ENCODE assay signal across 24 mouse cellular contexts in genomic region chr17:78172371-78172770, GRCm38 (mm10).
"Had no signal": no experiment of that assay in that cellular context is flagged by ENCODE, and none has a peak within 500 bp of the region (broad histone marks: within the 10 kb centered on the region; RNA-seq: fewer than 3 reads in every experiment).

No protein-coding gene starts in this region.

- H3K4me3 ChIP-seq: gastrocnemius, adult 2 months; heart, adult 2 months; heart, embryonic 13.5 days; heart, embryonic 15.5 days; hindbrain, embryonic 13.5 days; hindbrain, embryonic 15.5 days; kidney, embryonic 15.5 days; limb, embryonic 13.5 days; limb, embryonic 15.5 days; liver, embryonic 12.5 days had no signal

- H3K27ac ChIP-seq: gastrocnemius, adult 2 months; heart, adult 2 months; heart, embryonic 13.5 days; heart, embryonic 15.5 days; hindbrain, embryonic 13.5 days; hindbrain, embryonic 15.5 days; hindbrain, postnatal 0 days; kidney, embryonic 15.5 days; kidney, postnatal 0 days; limb, embryonic 13.5 days; limb, embryonic 15.5 days; liver, embryonic 12.5 days; liver, embryonic 14.5 days had no signal

- DNase-seq: gastrocnemius, adult 2 months; gastrocnemius, postnatal 14 days; gastrocnemius, postnatal 36 days; heart, adult 11 months; heart, adult 2 months; heart, postnatal 14 days; heart, postnatal 36 days; kidney, adult 11 months; kidney, adult 2 months; kidney, adult 9 months; kidney, postnatal 14 days; kidney, postnatal 36 days; left cerebral cortex, postnatal 4 days had no signal
